Mouse (Mus musculus) layer of hippocampus, adult 9-10 months (tissue): ENCODE results near the gene 1110008L16Rik.
"Not testable (repeated sequence)": the region's sequence is repeated elsewhere in the genome, so short reads cannot be mapped to it uniquely, and the experiment has no call there.

Experiments
- DNase-seq: peaks from one replicate; pipeline ENCODE4 v3.0.0; 2022; ENCODE audit warnings: low spot score

The 1110008L16Rik gene

DNA sequence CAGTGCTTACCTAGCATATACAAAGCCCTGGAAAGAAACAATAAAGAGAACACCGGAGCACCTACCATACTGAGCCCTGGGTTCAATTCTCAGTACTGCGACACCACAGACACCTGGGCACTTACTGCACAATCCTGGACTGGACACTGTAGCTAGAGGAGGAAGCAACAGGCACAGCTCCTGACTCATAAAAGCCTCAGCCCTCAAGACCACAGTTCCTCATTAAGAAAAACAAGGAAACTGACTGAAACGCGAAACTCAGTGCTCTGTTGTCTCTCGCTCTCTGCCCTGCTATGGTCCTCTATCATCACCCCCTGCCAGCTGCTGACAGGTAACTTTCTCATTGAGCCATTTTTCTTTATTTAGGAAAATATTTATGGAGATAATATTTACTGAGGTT lies at the start of gene 1110008L16Rik:
TSS of gene 1110008L16Rik (plus strand) at position 242 of the 400 bp plus-strand sequence.
- DNase-seq, result no peak

GRCm38 (mm10) chr12:55261950-55262349 lies 37.4 kb upstream of the 1110008L16Rik start:
- DNase-seq, result not testable (repeated sequence)

DNA sequence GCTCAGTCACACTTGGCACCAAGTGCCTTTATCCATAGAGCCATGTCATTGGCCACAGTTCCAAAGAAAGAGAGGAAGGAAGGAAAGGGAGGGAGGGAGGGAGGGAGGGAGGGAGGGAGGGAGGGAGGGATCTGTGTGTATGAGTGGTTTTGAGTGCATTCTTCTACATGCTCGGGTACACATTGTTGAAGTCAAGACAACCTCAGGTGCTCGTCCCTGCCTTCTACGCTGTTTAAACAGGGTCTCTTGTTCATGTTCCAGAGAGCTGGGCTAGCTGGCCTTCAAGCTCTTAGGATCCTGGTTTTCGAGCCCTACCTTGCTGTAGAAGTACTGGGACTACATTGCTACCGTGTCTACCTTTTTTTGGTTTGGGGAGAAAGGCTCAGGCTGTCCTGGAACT lies 36.0 kb upstream of the 1110008L16Rik start:
- DNase-seq, result not testable (repeated sequence)

GRCm38 (mm10) chr12:55272243-55272642 lies 27.1 kb upstream of the 1110008L16Rik start:
- DNase-seq, result no peak

GRCm38 (mm10) chr12:55277583-55277982 lies 21.8 kb upstream of the 1110008L16Rik start:
- DNase-seq, result not testable (repeated sequence)

GRCm38 (mm10) chr12:55298112-55298511 lies 1.3 kb upstream of the 1110008L16Rik start:
- no peak for DNase-seq

DNA sequence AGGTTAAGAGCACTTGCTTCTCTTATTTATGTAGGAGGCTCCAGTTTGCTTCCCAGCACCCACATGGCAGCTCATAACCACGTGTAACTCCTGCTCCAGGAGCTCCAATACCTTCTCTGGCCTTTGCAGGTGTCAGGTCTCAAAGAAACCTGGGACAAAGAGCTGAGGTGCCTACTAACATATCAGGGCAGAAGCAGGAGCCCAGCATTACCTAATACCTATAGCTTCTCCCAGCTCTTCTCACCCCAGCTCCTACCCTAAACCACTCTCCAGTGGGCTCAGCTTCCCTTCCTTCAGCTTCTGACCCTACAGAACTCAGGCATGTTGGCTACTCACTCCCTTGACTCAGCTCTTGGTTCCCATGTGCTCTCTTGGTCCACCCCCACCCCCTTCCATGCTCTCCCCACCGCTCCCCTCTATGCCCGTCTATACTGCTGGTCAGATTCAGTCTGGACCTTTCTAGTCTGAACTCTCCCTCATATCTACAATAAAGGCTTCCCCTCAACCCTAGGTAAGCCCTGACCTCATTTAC lies 1.5 kb downstream of the 1110008L16Rik start:
- DNase-seq, result no peak

DNA sequence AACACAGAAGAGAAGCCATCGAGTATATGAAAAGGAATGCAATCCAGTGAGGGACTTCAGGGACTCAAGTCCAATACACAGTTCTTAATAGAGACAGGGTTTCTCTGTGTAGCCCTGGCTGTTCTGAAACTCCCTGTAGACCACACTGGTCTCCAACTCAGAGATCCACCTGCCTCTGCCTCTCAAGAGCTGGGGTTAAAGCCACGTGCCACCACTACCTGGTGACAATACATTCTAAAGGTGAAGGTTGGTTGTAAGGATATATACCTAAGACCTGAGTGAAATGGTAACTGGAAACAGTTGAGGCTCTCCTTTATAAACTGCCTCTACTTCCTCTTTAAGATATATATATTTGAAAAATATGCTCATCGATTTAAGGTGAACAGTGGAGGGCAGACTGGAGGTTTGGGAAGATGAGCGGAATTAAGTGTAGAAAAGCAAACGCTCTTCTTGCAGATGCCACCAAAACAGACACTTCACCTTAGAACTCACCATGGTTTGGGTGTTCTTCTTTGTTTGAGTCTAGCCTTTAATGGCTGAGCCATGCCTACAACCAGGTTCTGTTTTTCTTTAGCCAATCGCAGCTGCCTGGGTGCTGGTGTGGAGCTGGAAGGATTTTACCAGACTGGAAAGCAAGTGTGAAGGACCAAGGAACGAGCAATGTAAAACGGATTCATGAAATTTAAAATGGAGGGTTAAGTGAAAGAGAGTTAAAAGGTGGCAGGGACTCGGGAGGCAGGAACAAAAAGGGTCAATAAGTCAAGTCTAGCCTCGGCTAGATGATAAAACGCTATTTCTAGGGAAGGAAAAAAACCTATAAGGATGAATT lies 2.3 kb downstream of the 1110008L16Rik start:
- no peak for DNase-seq

DNA sequence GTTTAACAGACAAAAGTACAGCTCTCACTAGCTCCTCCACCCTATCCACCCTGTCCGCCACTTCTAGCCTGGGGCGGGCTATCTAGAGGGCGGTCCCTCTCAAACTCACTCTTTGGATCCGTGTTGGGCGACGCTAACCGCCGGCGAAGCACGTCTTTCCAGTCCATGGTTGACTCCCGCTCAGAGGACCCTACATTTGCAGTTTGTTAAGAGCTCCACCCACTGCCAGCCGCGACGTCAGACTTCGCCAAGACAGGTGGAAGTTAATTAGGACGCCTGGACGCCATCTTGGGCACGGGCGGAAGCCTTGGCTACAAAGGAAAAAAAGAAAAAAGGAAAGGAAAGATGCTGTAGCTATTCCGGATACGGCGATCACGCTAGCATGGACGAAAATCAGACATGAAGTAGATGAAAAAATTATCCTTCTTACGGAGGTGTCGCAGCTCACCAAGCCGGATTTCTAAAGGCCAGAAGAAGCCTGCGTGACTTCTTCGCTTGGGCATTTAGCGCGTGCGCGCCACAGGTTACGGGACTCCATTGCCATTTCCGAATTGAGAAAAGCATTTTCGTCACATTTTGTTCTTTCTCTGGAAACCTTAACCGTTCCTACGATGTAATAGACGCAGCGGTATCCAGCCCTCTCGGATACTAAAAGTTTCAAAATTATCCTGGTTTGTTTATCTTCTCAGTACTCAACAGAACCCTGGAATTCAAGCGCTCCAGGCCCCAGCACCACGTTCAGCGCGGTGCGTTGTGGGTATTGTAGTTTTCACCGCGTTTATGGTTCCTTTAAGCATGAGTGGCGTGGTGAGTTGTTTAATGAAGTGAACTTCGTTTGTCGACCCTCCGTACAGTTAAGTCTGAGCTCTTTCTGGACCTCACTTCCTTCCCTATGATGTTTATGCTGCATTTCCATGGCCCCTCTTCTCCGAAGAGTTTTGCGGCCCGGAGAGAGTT lies 3.4 kb downstream of the 1110008L16Rik start, which contains the start of gene Ppp2r3c:
TSS of gene Ppp2r3c (minus strand) at position 514 of the 957 bp plus-strand sequence.
- DNase-seq, result peak; percentile 82

GRCm38 (mm10) chr12:55306371-55306770 lies 7.0 kb downstream of the 1110008L16Rik start:
- DNase-seq, result no peak

DNA sequence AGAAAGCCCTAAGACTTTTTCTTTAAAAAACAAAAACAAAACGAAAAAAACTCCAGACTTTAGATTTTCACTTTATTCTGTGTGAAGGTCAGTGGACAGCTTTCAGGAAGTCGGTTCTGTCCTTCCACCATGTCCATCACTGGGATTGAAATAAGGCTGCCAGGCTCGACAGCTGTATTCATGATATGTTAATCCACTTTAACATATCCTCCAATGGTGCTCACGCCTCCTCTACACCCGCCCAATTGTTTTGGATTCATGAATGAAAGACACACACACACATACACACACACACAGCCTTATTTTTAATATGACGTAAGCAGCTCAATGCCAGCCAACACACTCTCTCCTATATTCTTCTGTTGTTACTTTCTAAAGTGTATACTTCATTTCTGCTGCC lies 8.2 kb downstream of the 1110008L16Rik start:
- DNase-seq, result no peak

- no peak for DNase-seq
Observed at GRCm38 (mm10) chr12:55308731-55309130, 9.4 kb downstream of the 1110008L16Rik start.

- DNase-seq, result no peak
Observed at GRCm38 (mm10) chr12:55309501-55309900, 10.1 kb downstream of the 1110008L16Rik start.

- DNase-seq, result no peak
Observed at GRCm38 (mm10) chr12:55311841-55312240, 12.5 kb downstream of the 1110008L16Rik start.

DNA sequence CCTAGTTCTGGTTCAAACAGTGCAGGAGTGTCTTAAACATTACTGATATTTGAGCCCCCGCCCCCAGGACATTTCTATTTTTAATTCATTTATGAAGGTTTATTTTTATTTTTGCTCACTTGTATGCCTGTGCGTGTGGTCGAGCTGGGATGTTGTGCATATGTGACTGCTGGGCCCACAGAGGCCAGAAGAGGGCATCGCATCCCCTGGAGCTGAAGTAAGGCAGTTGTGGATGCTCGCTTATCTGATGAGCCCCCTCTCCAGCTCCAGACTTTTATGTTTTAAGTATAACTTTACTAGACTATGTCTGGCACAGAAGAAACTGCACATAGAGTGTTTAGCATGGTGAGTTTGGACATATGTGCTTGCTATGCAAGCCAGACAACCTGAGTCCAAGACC lies 14.5 kb downstream of the 1110008L16Rik start:
- DNase-seq, result no peak

DNA sequence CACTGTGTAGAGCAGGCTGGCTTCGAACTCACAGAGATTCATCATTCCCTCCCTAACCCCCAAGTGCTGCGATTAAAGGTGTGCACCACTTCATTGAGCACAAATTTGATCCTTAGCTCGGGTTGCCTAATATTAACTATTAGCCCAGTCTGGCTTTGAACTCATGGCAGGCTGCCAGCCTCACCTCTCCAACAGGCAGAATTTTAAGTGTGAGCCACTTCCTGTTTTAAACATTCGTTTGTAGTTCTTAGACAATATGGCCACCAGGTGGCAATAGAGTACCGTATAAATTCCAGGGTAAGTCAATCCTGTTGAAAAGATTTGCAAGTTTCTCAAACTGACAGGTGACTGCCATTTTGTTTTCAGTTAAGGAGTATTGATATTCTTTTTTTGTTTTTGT lies 15.8 kb downstream of the 1110008L16Rik start:
- DNase-seq, result peak; percentile 82

DNA sequence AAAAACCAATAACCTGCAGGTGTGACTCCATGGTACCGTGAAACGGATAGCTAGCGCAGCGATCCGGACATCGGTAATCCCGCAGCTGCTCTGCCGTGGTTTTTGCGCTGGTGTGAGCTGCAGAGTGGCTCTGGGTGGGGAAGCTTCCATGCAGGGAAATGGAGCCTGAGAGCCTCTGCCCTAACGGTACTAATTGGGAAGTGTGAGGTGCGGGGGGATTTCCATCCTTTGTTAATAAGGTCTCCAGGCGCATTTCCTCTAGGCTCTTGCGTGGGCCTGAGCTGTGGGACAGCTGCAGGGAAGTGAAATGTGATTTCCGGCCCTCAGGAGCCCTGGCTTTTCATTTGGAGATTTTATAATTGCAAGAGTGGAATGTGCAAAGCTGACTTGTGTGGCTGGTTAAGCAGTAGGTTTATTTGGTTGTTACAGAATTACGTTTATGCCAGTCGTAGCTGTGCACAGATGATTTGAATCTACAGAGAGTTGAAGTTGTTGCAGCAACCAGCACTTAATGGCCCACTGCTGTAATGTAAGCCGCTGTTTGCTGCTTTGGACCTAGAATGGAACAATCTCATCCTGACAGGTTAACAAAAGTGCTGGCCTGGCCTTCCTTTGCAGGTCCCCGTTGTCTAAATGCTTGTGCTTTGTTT lies 22.4 kb downstream of the 1110008L16Rik start:
- DNase-seq, result no peak

GRCm38 (mm10) chr12:55325702-55326101 lies 26.3 kb downstream of the 1110008L16Rik start:
- DNase-seq, result no peak

DNA sequence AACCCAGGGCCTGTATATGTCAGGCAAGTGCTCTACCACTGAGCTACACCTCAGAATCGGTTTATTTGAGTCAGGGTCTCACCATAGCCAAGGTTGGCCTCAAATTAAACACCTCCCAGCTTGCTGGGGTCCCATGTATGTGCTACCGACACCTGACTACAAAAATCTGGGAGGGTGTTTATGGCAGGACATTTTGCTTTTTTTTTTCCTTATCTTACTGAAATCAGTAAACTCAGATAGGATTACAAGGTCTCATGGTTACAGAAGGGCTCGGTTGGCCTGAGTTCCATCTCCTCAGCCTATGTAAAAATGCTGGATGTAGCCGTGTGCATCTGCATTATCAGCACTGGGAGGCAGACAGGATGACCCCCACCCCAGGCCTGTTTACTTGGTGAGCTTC lies 29.4 kb downstream of the 1110008L16Rik start:
- DNase-seq, result no peak

- no peak for DNase-seq
Observed at GRCm38 (mm10) chr12:55329351-55329750, 30.0 kb downstream of the 1110008L16Rik start.

DNA sequence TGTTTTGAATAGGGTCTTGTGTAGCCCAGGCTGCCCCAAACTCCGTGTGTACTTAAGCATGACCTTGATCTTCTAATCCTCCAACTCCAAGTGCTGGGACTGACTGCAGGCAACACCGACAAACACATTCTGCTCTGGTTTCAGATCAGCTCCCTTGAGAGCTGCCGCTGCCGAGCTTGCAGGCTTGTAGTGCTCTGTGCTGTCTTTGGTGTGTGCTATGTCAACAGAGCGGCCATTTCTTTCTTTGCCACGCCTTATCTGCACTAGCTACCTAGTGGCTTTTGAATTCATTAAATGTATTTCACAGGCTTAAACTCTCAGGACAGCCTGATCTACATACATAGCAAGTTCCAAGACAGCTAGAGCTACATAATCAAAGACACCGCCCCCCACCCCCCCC lies 34.3 kb downstream of the 1110008L16Rik start:
- DNase-seq, result no peak

GRCm38 (mm10) chr12:55338490-55338889 lies 39.1 kb downstream of the 1110008L16Rik start:
- DNase-seq, result not testable (repeated sequence)
